Mouse (Mus musculus): ENCODE data around the gene Slc30a1.

- TF ChIP-seq CTCF (IDR thresholded peaks at IDR 0.05; ENCODE audit: low read depth) (no peak), EP300 (IDR thresholded peaks at IDR 0.05; ENCODE audit: low read depth) (no peak)
These were observed 22.9 kb upstream of the Slc30a1 start for GRCm38 (mm10) chr1:191883654-191884053.

Data from liver, embryonic 14.5 days (tissue).